Mouse (Mus musculus): ENCODE measurements around the gene Gm36210.

DNA sequence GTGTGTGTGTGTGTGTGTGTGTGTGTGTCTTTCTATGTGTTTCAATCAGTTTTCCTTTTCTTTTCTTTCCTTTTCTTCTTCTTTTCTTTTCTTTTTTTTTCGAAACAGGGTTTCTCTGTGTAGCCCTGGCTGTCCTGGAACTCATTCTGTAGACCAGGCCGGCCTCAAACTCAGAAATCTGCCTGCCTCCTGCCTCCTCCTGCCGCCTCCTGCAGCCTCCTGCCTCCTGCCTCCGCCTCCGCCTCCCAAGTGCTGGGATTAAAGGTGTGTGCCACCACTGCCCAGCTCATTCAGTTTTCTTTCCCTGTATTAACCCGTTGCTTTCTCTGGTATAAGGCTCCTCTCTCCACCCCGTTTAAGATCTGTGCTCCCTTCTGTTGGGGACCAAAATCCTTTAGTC is 49.0 kb downstream of the Gm36210 start:
- TF ChIP-seq CTCF (conservative IDR thresholded peaks at IDR 0.05; ENCODE audit: low read length) = no peak
- no peak for TF ChIP-seq POU5F1 (IDR thresholded peaks at IDR 0.05; ENCODE audit: borderline replicate concordance, low read length)
- no peak for TF ChIP-seq NANOG (IDR thresholded peaks at IDR 0.05; ENCODE audit: borderline replicate concordance, low read length)
